Mouse (Mus musculus) neural tube, embryonic 14.5 days (tissue): ENCODE results near the gene Sbf1. TPM values are rescaled to one million over a fixed set of nuclear protein-coding genes. Genes with fewer than 3 reads are reported as not detected.

ENCODE experiments used
- microRNA-seq: library from miRNA; unstranded; fragments of <30 nt; microRNA quantifications from one replicate; pipeline ENCODE4, GENCODE M21; 2016
- polyA plus RNA-seq: library from polyadenylated mRNA; unstranded; fragments of >200 nt; fragmentation: Nextera tagmentation; extraction: Ambion mirVana; gene quantifications from 2 replicates; pipeline ENCODE4 v1.2.1, GENCODE M21; 2014

Sbf1 gene
- polyA plus RNA-seq, 1 experiment from 2014 or later: 122 TPM

Small RNAs within 50 kb of the gene (microRNA-seq; reads per million reads assigned to microRNA genes)
- gene Mir6959: not detected

Other genes starting within 250 kb of the Sbf1 start
- gene Trabd, start 240.2 kb downstream of the Sbf1 start, polyA plus RNA-seq: 36.4 and 38.5 TPM in 2 replicates
- 21.4 and 23.9 TPM in 2 replicates for gene Selenoo, start 226.2 kb downstream of the Sbf1 start, polyA plus RNA-seq
- 18.3 and 21.4 TPM in 2 replicates for gene Tubgcp6, start 192.2 kb downstream of the Sbf1 start, polyA plus RNA-seq
- 22.1 and 24.9 TPM in 2 replicates for gene Hdac10, start 186.6 kb downstream of the Sbf1 start, polyA plus RNA-seq
- gene Mapk12, start 174.6 kb downstream of the Sbf1 start, polyA plus RNA-seq: 2.9 and 5.2 TPM in 2 replicates
- gene Mapk11, start 165.7 kb downstream of the Sbf1 start, polyA plus RNA-seq: 24.9 and 32.9 TPM in 2 replicates
- 66.4 and 100 TPM in 2 replicates for gene Plxnb2, start 134.5 kb downstream of the Sbf1 start, polyA plus RNA-seq
- gene Dennd6b, start 118.8 kb downstream of the Sbf1 start, polyA plus RNA-seq: 83.0 and 94.5 TPM in 2 replicates
- 85.5 and 92.7 TPM in 2 replicates for gene Ppp6r2, start 103.8 kb downstream of the Sbf1 start, polyA plus RNA-seq
- not detected in 2 replicates for gene Adm2, start 7.4 kb upstream of the Sbf1 start, polyA plus RNA-seq
- gene Miox, start 19.1 kb upstream of the Sbf1 start, polyA plus RNA-seq: not detected in 2 replicates
- gene Lmf2, start 40.3 kb upstream of the Sbf1 start, polyA plus RNA-seq: 19.8 and 28.6 TPM in 2 replicates
- gene Ncaph2, start 40.4 kb upstream of the Sbf1 start, polyA plus RNA-seq: 89.5 and 90.2 TPM in 2 replicates
- gene Sco2, start 58.5 kb upstream of the Sbf1 start, polyA plus RNA-seq: 20.0 and 24.3 TPM in 2 replicates
- gene Tymp, start 61.7 kb upstream of the Sbf1 start, polyA plus RNA-seq: 3.5 and 3.7 TPM in 2 replicates
- 1.3 TPM in 2 replicates for gene Odf3b, start 64.0 kb upstream of the Sbf1 start, polyA plus RNA-seq
- 0.07 TPM in 1 of 2 replicates, not detected in the other for gene Klhdc7b, start 69.6 kb upstream of the Sbf1 start, polyA plus RNA-seq
- gene Syce3, start 95.2 kb upstream of the Sbf1 start, polyA plus RNA-seq: not detected in 2 replicates
- gene Cpt1b, start 110.6 kb upstream of the Sbf1 start, polyA plus RNA-seq: 1.2 and 1.4 TPM in 2 replicates
- gene C730034F03Rik, start 114.3 kb upstream of the Sbf1 start, polyA plus RNA-seq: 5.8 and 6.4 TPM in 2 replicates
- 0.20 TPM in 1 of 2 replicates, not detected in the other for gene Gm44502, start 114.4 kb upstream of the Sbf1 start, polyA plus RNA-seq
- 76.5 and 80.9 TPM in 2 replicates for gene Chkb, start 114.6 kb upstream of the Sbf1 start, polyA plus RNA-seq
- 64.5 and 73.1 TPM in 2 replicates for gene Mapk8ip2, start 138.6 kb upstream of the Sbf1 start, polyA plus RNA-seq
- 17.3 and 18.9 TPM in 2 replicates for gene Arsa, start 162.1 kb upstream of the Sbf1 start, polyA plus RNA-seq
- gene Shank3, start 184.3 kb upstream of the Sbf1 start, polyA plus RNA-seq: 7.4 and 10.1 TPM in 2 replicates